Mouse (Mus musculus) duodenum, adult 2 months (tissue): Measurements from ENCODE around the gene Olfr523. TPM values are rescaled to one million over a fixed set of nuclear protein-coding genes. Genes with fewer than 3 reads are reported as not detected.

Source experiments
- polyA plus RNA-seq: library from polyadenylated mRNA; depleted of rRNA; stranded (reverse); fragments of >200 nt; gene quantifications from 2 replicates; pipeline ENCODE4 v1.2.3, GENCODE M21; 2012; ENCODE audit warnings: low replicate concordance; rRNA removed

Gene Olfr523
- not detected in 2 replicates for polyA plus RNA-seq

DNA sequence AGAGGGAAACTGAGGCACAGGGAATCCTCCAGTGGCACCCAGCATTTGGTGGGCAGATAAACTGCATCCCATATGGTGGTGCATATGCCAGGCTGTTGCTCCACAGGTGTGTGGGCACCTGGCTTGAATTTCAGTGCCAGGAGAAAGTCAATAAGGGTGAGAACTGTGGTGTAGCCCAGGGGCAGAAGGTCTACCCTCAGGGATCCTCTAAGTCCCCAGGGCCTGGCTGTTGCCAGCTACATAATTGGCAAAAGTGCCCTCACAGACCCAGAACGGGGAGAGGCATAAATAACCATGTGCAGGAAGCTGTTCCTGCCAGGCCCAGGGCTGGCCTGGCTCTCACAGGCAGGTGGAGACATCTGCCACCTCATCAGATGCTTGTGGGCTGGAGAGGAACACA, at the start of gene Olfr523:
Gene Olfr523 (plus strand): TSS at position 282 of the 400 bp plus-strand sequence.

DNA sequence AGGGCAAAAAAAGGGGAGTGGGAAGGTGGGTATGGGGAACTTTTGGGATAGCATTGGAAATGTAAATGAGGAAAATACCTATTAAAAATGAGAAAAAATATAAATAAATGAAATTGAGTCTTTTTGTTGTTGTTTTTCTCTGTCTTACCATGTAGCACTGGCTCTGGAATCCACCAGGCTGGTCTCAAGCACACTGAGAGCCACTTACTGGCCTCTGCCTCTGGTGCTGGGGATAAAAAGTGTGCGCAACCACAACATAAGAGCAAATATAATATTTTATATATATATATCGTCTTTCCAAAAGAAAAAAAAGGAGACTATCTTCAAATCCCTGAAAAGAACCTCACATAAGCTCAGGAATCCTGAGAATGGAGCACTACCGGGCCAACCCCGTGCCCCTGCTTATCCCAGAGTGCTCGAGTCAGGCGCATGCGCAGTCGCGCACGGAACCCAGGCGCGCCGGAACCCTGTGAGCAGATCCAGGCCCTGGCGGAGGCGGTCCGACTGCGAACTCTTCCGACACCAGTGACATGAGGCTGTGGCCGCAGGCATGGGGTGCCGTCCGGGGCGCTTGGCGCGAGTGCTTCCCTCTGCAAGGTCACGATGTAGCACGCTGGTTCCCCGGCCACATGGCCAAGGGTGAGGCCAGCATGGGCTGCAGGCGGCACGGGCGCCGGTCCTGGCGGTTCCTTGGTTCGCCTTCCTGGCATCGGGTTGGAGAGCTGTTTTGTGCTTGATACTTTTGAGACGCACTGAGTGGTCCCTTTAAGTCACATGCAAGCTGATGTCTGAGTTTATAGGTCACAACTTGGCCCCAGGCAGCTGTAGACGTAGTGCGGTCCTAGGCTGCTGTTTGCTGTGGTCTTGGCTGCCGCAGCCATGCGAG, 35.6 kb upstream of the Olfr523 start, which contains the start of gene Mtg1:
Gene Mtg1 (plus strand): TSS at position 430 of the 886 bp plus-strand sequence.

DNA sequence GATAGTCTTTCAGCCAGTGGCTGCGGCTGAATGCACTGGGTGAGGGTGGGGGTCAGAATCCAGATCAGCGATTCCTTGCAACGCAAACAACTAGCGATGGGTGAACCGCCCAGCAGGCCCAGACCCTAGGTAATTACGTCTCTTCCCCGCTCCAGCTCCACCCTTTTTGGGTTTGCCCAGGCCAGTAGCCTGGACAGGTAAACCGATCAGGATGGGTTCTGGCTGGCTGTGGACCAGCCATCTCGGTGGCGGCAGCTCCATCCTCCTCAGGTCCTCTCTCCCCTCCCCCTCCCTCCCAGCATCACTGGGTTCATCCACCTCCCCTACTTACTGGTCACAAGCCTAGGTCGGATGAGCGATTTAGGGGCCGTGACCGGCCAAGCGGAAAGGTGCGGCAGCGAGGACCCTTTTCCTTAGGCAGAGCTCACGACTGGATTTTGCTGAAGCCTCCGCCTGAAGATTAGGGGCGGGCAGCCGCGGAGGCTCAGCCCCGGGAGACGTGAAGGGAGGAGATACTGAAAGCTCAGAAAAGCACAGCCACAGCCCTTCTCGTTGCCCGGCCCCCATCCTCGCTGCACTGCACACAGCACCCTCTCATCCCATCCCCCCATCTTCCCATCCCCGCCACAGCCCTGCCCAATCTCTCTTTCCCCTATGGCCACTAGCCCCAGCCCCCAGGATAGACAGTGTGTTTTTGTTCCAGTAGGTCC, 18.6 kb upstream of the Olfr523 start, which contains the start of gene Sprn:
Gene Sprn (minus strand): TSS at position 660 of the 710 bp plus-strand sequence.

GRCm38 (mm10) chr7:140164664-140165063, 8.4 kb upstream of the Olfr523 start, which contains the start of gene Olfr522:
Olfr522 (minus strand) TSS chr7:140164764.

DNA sequence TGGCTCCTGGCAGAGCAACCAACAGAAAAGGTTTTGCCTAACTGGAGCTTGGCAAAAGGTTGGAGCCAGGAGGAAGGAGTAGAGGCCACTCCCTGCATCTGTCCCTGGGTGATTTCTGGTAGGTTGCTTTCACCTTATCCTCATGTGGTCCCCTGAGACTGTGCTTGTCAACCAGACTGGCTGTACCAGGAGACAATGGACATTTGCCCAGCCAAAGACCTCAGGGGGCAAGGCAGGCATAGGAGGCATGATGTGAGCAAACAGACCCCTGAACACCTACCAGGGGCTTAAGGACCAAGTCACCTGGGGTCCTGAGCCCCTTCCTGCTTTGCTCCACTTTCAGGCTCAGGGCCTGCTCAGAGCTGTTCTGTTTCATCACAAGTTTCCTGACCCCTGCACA, 32.8 kb downstream of the Olfr523 start, which contains the start of gene Olfr524:
Gene Olfr524 (minus strand): TSS at position 101 of the 400 bp plus-strand sequence.

GRCm38 (mm10) chr7:140217967-140218366, 45.0 kb downstream of the Olfr523 start, which contains the start of gene Cd163l1:
Cd163l1 (plus strand) TSS chr7:140218267.

Other genes with a start within 250 kb of the Olfr523 start
- gene Utf1, start 229.4 kb upstream of the Olfr523 start, polyA plus RNA-seq = 0.15 and 0.31 TPM in 2 replicates
- gene 6430531B16Rik, start 194.5 kb upstream of the Olfr523 start, polyA plus RNA-seq = not detected in 2 replicates
- gene Adam8, start 180.7 kb upstream of the Olfr523 start, polyA plus RNA-seq = 2.7 and 3.5 TPM in 2 replicates
- 29.4 and 50.0 TPM in 2 replicates for gene Zfp511, start 136.8 kb upstream of the Olfr523 start, polyA plus RNA-seq
- 4.7 and 8.3 TPM in 2 replicates for gene Tubgcp2, start 136.5 kb upstream of the Olfr523 start, polyA plus RNA-seq
- gene Msx3, start 124.1 kb upstream of the Olfr523 start, polyA plus RNA-seq = 0.11 and 0.40 TPM in 2 replicates
- gene Caly, start 90.7 kb upstream of the Olfr523 start, polyA plus RNA-seq = 1.7 and 2.3 TPM in 2 replicates
- 4,118 and 5,120 TPM in 2 replicates for gene Prap1, start 79.8 kb upstream of the Olfr523 start, polyA plus RNA-seq
- 107 and 181 TPM in 2 replicates for gene Fuom, start 70.8 kb upstream of the Olfr523 start, polyA plus RNA-seq
- gene Paox, start 57.4 kb upstream of the Olfr523 start, polyA plus RNA-seq = 9.4 and 15.4 TPM in 2 replicates
- gene Echs1, start 56.7 kb upstream of the Olfr523 start, polyA plus RNA-seq = 40.4 and 41.0 TPM in 2 replicates
- 10.6 and 12.4 TPM in 2 replicates for gene Mtg1, start 35.7 kb upstream of the Olfr523 start, polyA plus RNA-seq
- 0.14 and 0.32 TPM in 2 replicates for gene Sprn, start 18.3 kb upstream of the Olfr523 start, polyA plus RNA-seq
- gene Olfr522, start 8.5 kb upstream of the Olfr523 start, polyA plus RNA-seq = not detected in 2 replicates
- 0.17 TPM in 1 of 2 replicates, not detected in the other for gene Olfr524, start 32.7 kb downstream of the Olfr523 start, polyA plus RNA-seq
- gene Cd163l1, start 45.0 kb downstream of the Olfr523 start, polyA plus RNA-seq = 0.35 and 0.38 TPM in 2 replicates
- gene 5830411N06Rik, start 74.1 kb downstream of the Olfr523 start, polyA plus RNA-seq = 0.14 and 0.21 TPM in 2 replicates
- gene Olfr525, start 147.6 kb downstream of the Olfr523 start, polyA plus RNA-seq = not detected in 2 replicates
- not detected in 2 replicates for gene Olfr527, start 160.8 kb downstream of the Olfr523 start, polyA plus RNA-seq
- 0.41 and 0.62 TPM in 2 replicates for gene Olfr60, start 188.5 kb downstream of the Olfr523 start, polyA plus RNA-seq
- 0.13 TPM in 1 of 2 replicates, not detected in the other for gene Olfr530, start 203.1 kb downstream of the Olfr523 start, polyA plus RNA-seq
- gene Olfr531, start 229.7 kb downstream of the Olfr523 start, polyA plus RNA-seq = not detected in 2 replicates
- gene Olfr532, start 248.4 kb downstream of the Olfr523 start, polyA plus RNA-seq = not detected in 2 replicates